22 mouse cellular contexts compared by ENCODE assay signal in genomic region chr1:121451009-121451408, GRCm38 (mm10).
"Had no signal": no experiment of that assay in that cellular context is flagged by ENCODE, and none has a peak within 500 bp of the region (broad histone marks: within the 10 kb centered on the region; RNA-seq: fewer than 3 reads in every experiment).

No protein-coding gene starts in this region.

- H3K9me3 ChIP-seq: limb, embryonic 10.5 days; limb, embryonic 13.5 days; liver, embryonic 12.5 days; liver, embryonic 15.5 days; lung, embryonic 15.5 days; megakaryocyte, embryonic 14.5 days; midbrain, embryonic 10.5 days; midbrain, embryonic 13.5 days; neural tube, embryonic 12.5 days; neural tube, embryonic 15.5 days had no signal

- DNase-seq: kidney, adult 18-20 months; kidney, postnatal 25 days; layer of hippocampus, adult 9-11 months; liver; lung, adult 18-20 months; lung, postnatal 10 days; lung, postnatal 36 days; right cerebral cortex, adult 18-20 months; thymus, postnatal 25 days had no signal

- H3K4me1 ChIP-seq: liver, embryonic 12.5 days; liver, embryonic 15.5 days; lung, embryonic 15.5 days; neural tube, embryonic 12.5 days had no signal

- H3K4me2 ChIP-seq: limb, embryonic 13.5 days; liver, embryonic 12.5 days; liver, embryonic 15.5 days; lung, embryonic 15.5 days; midbrain, embryonic 13.5 days; neural tube, embryonic 12.5 days; neural tube, embryonic 15.5 days had no signal

- H3K9ac ChIP-seq: limb, embryonic 13.5 days; liver, embryonic 12.5 days; liver, embryonic 15.5 days; lung, embryonic 15.5 days; midbrain, embryonic 13.5 days; neural tube, embryonic 12.5 days; neural tube, embryonic 15.5 days had no signal

- H3K4me3 ChIP-seq: layer of hippocampus, adult 2 months; limb, embryonic 10.5 days; limb, embryonic 13.5 days; liver, embryonic 12.5 days; liver, embryonic 15.5 days; lung, embryonic 15.5 days; megakaryocyte, embryonic 14.5 days; midbrain, embryonic 10.5 days; midbrain, embryonic 13.5 days; neural tube, embryonic 12.5 days; neural tube, embryonic 15.5 days had no signal

- H3K27ac ChIP-seq: kidney, postnatal 0 days; layer of hippocampus, adult 2 months; limb, embryonic 13.5 days; liver, embryonic 12.5 days; liver, embryonic 15.5 days; lung, embryonic 15.5 days; midbrain, embryonic 10.5 days; midbrain, embryonic 13.5 days; neural tube, embryonic 12.5 days; neural tube, embryonic 15.5 days; stomach, postnatal 0 days had no signal

- H3K27me3 ChIP-seq: limb, embryonic 13.5 days; liver, embryonic 12.5 days; liver, embryonic 15.5 days; lung, embryonic 15.5 days; megakaryocyte, embryonic 14.5 days; midbrain, embryonic 13.5 days; neural tube, embryonic 12.5 days; neural tube, embryonic 15.5 days had no signal

- ATAC-seq: liver, embryonic 12.5 days; midbrain, embryonic 13.5 days had no signal
